Mouse (Mus musculus) liver, embryonic 16.5 days (tissue): ENCODE measurements around the gene Itpka. TPM values are rescaled to one million over a fixed set of nuclear protein-coding genes. Genes with fewer than 3 reads are reported as not detected.
A peak's percentile ranks its signal among the peaks of the same experiment; 100 is the strongest.

Experiments used
- ATAC-seq: fragments of 200-750 bp; cut with Nextera tagmentation; 2 replicates; pipeline ENCODE4 v1.8.0; 2017; ENCODE audit warnings: low read depth, mild to moderate bottlenecking, moderate number of reproducible peaks, moderate library complexity
- H3K27ac ChIP-seq: fragments of 300-500 bp; sonication (generic); 2 replicates; pipeline ENCODE4 v1.5.1; 2014; ENCODE audit warnings: mild to moderate bottlenecking, low read length
- H3K27me3 ChIP-seq: fragments of 300-500 bp; sonication (generic); 2 replicates; pipeline ENCODE4 v1.6.1; 2014; ENCODE audit warnings: low read depth, low read length, mixed read lengths; ENCODE audit not compliant: control insufficient read depth, insufficient read depth
- H3K36me3 ChIP-seq: fragments of 300-500 bp; sonication (generic); 2 replicates; pipeline ENCODE4 v1.6.1; 2014; ENCODE audit warnings: mild to moderate bottlenecking; ENCODE audit not compliant: control insufficient read depth, insufficient read depth
- H3K4me1 ChIP-seq: fragments of 300-500 bp; sonication (generic); 2 replicates; pipeline ENCODE4 v1.6.1; 2014; ENCODE audit warnings: low read depth, low read length, mixed read lengths; ENCODE audit not compliant: control insufficient read depth
- H3K4me2 ChIP-seq: fragments of 300-500 bp; sonication (generic); 2 replicates; pipeline ENCODE4 v1.6.1; 2014; ENCODE audit warnings: low read depth, low read length, mixed read lengths
- H3K4me3 ChIP-seq: fragments of 300-500 bp; sonication (generic); 2 replicates; pipeline ENCODE4 v1.5.1; 2014; ENCODE audit warnings: low read depth, mild to moderate bottlenecking, low read length
- H3K9ac ChIP-seq: fragments of 300-500 bp; sonication (generic); 2 replicates; pipeline ENCODE4 v1.6.1; 2014; ENCODE audit warnings: low read depth, low read length
- H3K9me3 ChIP-seq: fragments of 300-500 bp; sonication (generic); replicated peaks from 2 replicates; pipeline ENCODE4 v1.6.1; 2016; ENCODE audit warnings: low read length; ENCODE audit not compliant: control insufficient read depth
- WGBS: fragments of 180-500 bp; shearing (Covaris S2); extraction: QIAGEN DNeasy Blood & Tissue Kit; methylation state at CpG from one replicate; pipeline ENCODE4 v1.1.7; 2014; ENCODE audit not compliant: insufficient replicate concordance; 5-methylcytosine and 5-hydroxymethylcytosine counted together
- polyA plus RNA-seq: library from polyadenylated mRNA; unstranded; fragments of >200 nt; fragmentation: Nextera tagmentation; extraction: Ambion mirVana; gene quantifications from 2 replicates; pipeline ENCODE4 v1.2.1, GENCODE M21; 2015

The Itpka gene
- polyA plus RNA-seq, 1 experiment from 2014 or later = 3.4 TPM

DNA sequence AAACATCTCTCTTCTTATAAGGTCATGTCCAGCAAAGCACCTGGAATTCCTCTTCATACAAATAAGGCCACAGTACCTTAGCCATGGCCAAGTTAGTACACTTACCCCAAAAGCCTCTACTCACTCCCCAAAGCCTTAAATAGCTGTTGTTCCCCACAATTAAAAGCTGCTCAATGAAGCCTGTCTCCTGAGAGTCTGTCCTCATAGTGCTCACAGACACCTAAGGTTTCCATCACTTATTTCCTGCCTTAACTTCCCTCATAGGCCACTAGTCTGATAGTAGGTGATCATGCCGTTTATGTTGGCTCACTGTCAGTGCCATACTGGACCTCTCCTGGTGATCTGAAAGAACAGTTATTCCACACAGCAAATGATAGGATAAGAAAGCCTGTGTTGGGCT, 20.1 kb downstream of the Itpka start:
- Histone ChIP-seq H3K9me3 (no peaks in the 10 kb centered on the region), H3K9ac (no peak overlapping the region), H3K4me3 (no peak overlapping the region), H3K27ac (no peak overlapping the region), H3K36me3 (0 out of 2 replicates have a peak, but pooled peaks cover 3% of the 10 kb centered on the region), H3K27me3 (peaks cover 43% of the 10 kb centered on the region), H3K4me2 (no peak overlapping the region), H3K4me1 (peaks cover 8% of the 10 kb centered on the region; the same call in 1 of the 2 replicates)
- WGBS = 50% methylated on average over 1 of the region's 1 CpGs
- no peak for ATAC-seq

DNA sequence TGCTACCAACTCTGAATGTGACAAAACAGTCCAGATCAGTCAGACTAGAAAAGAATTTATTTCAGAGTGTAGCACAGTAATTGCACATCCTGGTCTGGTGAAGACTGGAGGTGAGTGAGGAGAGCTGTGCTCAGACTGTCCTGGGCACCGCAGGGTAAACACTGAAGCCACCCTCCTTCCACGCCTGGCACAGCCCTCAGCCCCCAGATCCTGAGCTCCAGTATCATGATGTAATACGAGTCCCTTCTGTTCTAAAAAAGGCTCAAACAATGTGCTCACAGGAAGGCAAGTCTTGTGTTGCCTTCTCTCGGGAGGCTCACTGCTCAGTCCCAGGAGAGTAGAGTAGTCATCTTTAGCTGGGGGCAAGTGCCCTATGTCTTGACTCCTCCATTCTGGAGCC, 21.8 kb downstream of the Itpka start:
- ATAC-seq = no peak
- H3K27me3 ChIP-seq = peaks cover 27% of the 10 kb centered on the region
- H3K9ac ChIP-seq = no peak overlapping the region
- H3K4me3 ChIP-seq = no peak overlapping the region
- no peak overlapping the region for H3K4me2 ChIP-seq
- WGBS = 66% methylated on average over 4 of the region's 4 CpGs
- H3K27ac ChIP-seq = no peak overlapping the region
- 0 out of 2 replicates have a peak, but pooled peaks cover 4% of the 10 kb centered on the region for H3K36me3 ChIP-seq
- no peaks in the 10 kb centered on the region for H3K9me3 ChIP-seq
- peaks cover under 1% of the 10 kb centered on the region; the same call in 1 of the 2 replicates for H3K4me1 ChIP-seq

DNA sequence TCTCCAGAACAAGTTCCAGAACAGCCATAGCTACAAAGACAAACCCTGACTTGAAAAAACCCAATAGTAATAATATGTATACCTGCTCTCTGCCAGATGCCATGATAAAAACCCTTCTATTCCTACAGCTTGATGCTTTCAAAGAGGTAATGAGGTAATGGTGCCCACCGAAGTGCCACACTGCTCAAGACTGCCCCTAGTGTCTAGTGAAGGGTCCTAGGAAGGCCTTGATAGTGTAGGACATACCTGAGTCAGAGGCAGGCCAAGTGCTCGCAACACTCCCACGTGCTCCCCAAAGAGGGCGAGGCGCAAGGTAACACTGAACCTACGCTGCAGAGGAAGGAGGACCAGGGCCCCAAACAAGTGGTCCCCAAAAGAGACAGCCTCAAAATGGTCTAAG, 25.1 kb downstream of the Itpka start:
- Histone ChIP-seq H3K9me3 (no peaks in the 10 kb centered on the region), H3K4me1 (no peaks in the 10 kb centered on the region), H3K27me3 (no peaks in the 10 kb centered on the region), H3K4me3 (no peak overlapping the region), H3K27ac (no peak overlapping the region), H3K9ac (no peak overlapping the region), H3K4me2 (no peak overlapping the region), H3K36me3 (peaks cover 12% of the 10 kb centered on the region; the same call in 1 of the 2 replicates)
- 81% methylated on average over 6 of the region's 6 CpGs for WGBS
- ATAC-seq = no peak

DNA sequence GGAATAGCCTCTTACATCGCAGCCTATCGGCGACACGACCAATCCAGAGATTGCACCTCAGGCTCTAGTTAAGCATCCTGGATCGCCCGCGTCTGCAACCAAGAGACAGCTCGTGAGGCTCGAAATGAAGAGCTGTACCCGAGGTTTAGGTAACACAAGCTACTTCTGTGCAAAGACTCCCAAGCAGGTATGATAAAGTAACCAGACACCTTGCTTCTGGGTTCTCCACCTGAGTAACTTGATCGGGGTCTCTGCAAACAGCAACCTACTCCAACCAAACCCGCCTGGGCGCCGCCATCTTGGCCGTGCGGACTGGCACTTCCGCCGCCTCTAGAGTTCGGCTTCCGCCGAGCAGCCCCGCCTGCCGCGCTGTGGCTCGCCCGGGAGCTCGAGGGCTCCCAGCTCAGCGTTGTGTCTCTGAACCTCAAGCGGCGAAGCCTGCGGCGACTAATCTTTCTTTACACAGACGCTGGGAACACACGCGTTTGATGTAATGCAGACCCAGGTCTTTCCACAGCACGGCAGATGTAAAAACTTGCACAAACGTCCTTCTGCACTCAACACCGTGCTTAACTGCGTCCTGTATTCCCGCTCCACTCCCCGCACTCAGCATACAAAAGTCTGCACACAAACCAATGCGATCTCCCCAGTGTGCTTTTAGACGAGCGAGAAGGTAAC, 45.2 kb downstream of the Itpka start, which contains the start of gene Rpap1:
Gene Rpap1 (minus strand): TSS at position 332 of the 678 bp plus-strand sequence.
- peak; percentile 95 for ATAC-seq
- Histone ChIP-seq H3K4me2 (peak within 1 kb of the TSS; percentile 95), H3K27me3 (peaks cover 3% of the 10 kb centered on the region; the same call in 1 of the 2 replicates), H3K9ac (peak within 1 kb of the TSS; percentile 68), H3K4me3 (peak within 1 kb of the TSS; percentile 69), H3K4me1 (peaks cover 10% of the 10 kb centered on the region), H3K27ac (no peak within 1 kb of the TSS), H3K36me3 (no peaks in the 10 kb centered on the region), H3K9me3 (no peaks in the 10 kb centered on the region)
- under 1% methylated on average over 44 of the region's 44 CpGs for WGBS

DNA sequence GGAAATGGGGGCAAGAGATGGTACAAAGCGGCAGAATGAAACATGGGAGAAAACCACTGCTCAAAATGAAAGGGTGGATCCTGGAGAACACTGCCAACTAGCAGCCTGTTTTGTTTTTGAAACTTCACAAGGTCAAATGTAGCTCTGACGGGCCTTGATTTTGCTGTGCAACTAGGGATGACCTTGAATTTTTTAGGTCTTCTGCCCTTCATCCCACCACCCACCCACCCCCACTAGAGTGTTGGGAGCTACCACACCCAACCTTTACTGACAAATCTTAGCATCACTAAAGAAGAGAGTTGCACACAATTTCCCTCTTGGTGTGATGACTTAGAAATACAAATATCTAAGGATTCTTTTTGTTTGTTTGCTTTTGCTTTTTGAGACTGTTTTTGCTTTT, 47.9 kb downstream of the Itpka start:
- no peak overlapping the region for H3K4me2 ChIP-seq
- 67% methylated on average over 2 of the region's 2 CpGs for WGBS
- H3K36me3 ChIP-seq = no peaks in the 10 kb centered on the region
- peaks cover 6% of the 10 kb centered on the region for H3K27me3 ChIP-seq
- H3K9ac ChIP-seq = no peak overlapping the region
- no peak overlapping the region for H3K4me3 ChIP-seq
- no peak overlapping the region for H3K27ac ChIP-seq
- peaks cover 10% of the 10 kb centered on the region for H3K4me1 ChIP-seq
- H3K9me3 ChIP-seq = no peaks in the 10 kb centered on the region
- ATAC-seq = no peak

DNA sequence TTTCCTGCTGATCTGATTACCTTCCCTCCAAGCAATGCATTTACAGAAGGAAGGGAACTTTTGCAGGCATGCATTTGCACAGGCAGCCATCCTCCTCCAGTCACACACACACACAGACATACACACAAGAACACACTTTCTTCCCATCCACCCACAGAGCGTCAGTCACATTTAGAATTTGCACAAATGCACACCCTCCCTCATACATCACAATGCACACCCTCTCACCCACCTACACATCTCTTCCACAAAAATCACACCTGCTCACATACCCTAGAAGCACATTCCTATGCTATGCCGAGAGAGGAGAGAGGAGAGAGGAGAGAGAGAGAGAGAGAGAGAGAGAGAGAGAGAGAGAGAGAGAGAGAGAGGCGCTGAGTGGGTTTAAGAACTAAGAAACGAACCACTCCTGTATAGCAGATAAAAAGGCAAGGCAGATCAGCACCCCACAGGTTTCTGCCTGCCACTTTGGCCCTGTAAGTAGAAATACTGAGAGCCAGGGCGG, 55.2 kb downstream of the Itpka start, which contains the start of gene Tyro3:
Gene Tyro3 (plus strand): TSS at position 455 of the 505 bp plus-strand sequence.
- 50% methylated on average over 5 of the region's 5 CpGs for whole genome bisulfite sequencing
- Histone ChIP-seq H3K4me1 (peaks cover 3% of the 10 kb centered on the region; the same call in 1 of the 2 replicates), H3K36me3 (no peaks in the 10 kb centered on the region), H3K4me2 (no peak within 1 kb of the TSS), H3K27me3 (peaks cover 62% of the 10 kb centered on the region), H3K9me3 (no peaks in the 10 kb centered on the region), H3K27ac (no peak within 1 kb of the TSS), H3K9ac (no peak within 1 kb of the TSS), H3K4me3 (no peak within 1 kb of the TSS)
- no peak for ATAC-seq

DNA sequence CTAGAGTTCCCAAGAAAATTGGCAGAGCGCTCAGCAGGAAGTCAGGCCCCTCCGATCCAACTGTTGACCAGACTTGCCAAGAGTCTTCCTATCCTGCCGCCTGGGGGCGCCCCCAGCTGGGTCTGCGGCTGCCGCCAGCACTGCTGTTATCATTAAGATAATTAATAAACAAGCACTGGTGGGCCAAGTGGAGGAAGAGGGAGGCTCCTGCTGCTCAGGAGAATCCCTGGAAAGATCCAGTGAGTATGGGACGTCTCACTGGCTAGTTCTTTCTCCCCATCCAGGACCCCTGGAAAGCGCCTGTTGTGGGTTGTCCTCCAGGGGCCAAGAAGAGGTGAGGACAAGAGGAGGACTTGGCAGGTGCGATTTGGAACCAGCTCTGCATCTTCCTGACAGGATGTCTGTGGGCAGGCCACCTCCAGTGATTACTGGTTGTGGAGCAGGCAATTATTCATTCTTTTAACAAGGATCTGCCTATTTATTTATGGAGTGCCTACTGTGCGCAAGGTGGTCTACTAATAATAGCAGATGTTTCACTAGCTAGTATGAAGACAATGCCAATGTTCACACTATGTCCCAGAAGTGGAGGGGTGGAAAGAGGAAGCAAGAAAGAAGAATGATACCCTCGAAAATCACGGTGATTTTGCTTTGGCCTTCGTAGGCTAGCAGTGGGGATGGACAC, 56.2 kb downstream of the Itpka start:
- H3K4me3 ChIP-seq = no peak overlapping the region
- H3K4me1 ChIP-seq = peaks cover 3% of the 10 kb centered on the region; the same call in 1 of the 2 replicates
- peaks cover 63% of the 10 kb centered on the region for H3K27me3 ChIP-seq
- H3K36me3 ChIP-seq = no peaks in the 10 kb centered on the region
- 12% methylated on average over 13 of the region's 13 CpGs for WGBS
- 0 out of 2 replicates have a peak overlapping the region, but pooled peaks have one; percentile 93 for H3K4me2 ChIP-seq
- H3K27ac ChIP-seq = no peak overlapping the region
- no peak overlapping the region for H3K9ac ChIP-seq
- H3K9me3 ChIP-seq = no peaks in the 10 kb centered on the region
- no peak for ATAC-seq

DNA sequence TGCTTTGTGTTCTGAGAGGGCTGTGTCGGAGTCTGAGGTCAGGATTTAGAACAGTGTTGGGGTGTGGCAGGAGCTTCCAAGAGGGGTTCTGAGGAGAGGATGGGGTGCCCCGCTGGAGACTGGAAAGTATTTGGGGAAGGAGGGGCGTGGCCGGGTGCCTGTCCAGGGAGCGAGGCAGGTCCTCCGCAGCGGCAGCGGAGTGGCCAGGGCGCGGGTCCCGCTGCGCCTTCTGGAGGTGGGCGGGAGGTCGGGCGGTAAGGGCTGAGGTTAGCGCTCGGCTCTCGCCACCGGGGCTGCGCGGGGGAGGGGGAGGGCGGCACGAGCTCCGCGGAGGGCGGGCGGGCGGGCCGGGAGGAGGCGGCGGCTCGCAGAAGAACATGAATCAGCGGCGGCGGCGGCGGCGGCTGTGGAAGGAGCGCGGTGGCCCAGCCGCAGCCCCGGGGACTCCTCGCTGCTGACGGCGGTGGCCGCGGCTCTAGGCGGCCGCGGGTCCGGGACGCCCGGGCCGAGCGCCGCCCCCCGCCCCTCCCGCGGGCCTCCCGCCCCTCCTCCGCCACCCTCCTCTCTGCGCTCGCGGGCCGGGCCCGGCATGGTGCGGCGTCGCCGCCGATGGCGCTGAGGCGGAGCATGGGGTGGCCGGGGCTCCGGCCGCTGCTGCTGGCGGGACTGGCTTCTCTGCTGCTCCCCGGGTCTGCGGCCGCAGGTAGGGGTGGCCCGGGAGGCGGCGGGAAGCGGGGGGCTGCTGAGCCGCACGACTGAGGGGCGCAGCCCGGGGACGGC, 57.2 kb downstream of the Itpka start:
- Histone ChIP-seq H3K4me2 (peak overlapping the region; percentile 93), H3K4me1 (peaks cover 3% of the 10 kb centered on the region; the same call in 1 of the 2 replicates), H3K4me3 (peak overlapping the region; percentile 61), H3K9ac (peak overlapping the region; percentile 41), H3K9me3 (no peaks in the 10 kb centered on the region), H3K27me3 (peaks cover 61% of the 10 kb centered on the region), H3K27ac (no peak overlapping the region), H3K36me3 (no peaks in the 10 kb centered on the region)
- under 1% methylated on average over 41 of the region's 89 CpGs for WGBS
- ATAC-seq = peak; percentile 55
